Mouse (Mus musculus) T-helper 17 cell (primary cell): ENCODE measurements around the gene Gm29094.

Experiments used
- in situ Hi-C, 2 experiments: fragments of 300-600 bp; cut with MboI, MseI; formaldehyde crosslinking; loops; 1 replicate in 1 of 2; 2 replicates in 1 of 2; pipeline ENCODE4 v1.15.1; 2025; ENCODE audit warnings: high pct_unique_total_duplicates in 2 of 2

The Gm29094 gene

DNA sequence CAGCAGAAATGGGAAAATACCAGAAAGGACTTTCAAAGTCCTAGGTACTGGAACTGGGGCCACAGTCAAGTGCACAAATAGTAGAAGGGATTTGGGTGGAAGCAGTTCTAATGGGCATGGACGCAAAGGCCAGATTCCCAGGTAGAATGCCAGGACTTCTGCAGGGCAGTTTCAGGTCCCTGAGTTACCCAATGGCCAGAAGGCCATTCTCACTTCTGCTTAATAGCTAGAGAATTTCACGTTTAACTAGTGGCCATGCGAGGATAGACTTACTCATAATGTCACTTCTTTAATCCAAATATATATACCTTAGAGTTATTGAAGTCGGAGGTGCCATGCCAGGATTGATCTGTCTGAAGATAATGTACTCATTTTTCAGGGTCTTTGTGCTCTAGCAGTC, 38.0 kb downstream of the Gm29094 start:
- in situ Hi-C loops, result loop anchor here (5.0 kb wide), 1 partner anchor 545 kb away; no protein-coding TSS in a partner anchor

DNA sequence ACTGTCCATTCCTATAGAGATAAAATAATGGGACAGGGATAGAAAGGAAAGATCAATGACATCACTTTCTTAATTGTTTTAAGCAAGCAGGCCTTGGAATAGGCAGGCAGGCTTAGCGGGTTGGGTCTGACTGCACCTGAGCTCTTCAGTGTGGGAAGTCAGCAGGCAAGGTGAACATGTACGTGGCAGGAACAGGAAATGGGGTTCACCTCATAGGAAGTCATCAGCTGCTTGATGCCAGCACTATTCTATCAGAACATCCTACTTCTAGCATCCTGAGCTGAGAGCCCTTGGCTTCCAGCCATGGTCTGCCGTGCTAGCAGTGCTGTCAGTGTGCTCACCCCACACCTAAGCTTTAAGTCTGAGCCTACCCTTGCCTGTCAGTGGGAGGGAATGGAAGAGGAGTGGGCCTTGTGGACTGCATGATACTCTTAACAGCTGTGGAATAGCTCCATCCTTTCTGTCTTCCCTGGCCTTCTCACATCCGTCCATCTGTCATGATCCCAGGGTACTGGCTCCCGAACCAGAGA, 39.9 kb downstream of the Gm29094 start:
- in situ Hi-C loops, result loop anchor here (5.0 kb wide), 1 partner anchor 547 kb away; no protein-coding TSS in a partner anchor

DNA sequence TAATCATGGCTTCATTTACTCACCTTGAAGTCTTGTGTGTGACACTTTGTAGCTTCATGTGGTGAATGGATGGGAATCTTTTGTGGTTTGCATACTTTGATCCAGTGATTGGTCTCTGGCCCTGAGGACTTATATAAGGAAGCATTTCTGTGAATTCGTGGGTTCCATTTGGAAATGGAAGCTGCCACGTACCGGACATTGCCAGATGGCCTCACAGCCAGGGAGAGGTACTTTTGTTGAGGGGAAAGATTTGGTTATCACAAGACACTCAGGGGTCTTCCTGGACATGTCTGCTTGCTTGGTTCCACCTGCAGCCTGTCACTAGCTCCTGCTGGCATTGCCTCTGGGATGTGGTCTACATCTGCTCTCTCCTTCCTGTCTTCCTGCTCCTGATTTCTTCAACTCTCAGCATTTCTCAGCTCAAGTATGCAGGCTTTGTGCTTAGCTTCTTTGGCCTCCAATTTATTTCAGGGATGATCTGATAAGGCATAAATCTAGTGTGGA, 41.4 kb downstream of the Gm29094 start:
- in situ Hi-C loops, result loop anchor here (5.0 kb wide), 1 partner anchor 258 kb away; no protein-coding TSS in a partner anchor

DNA sequence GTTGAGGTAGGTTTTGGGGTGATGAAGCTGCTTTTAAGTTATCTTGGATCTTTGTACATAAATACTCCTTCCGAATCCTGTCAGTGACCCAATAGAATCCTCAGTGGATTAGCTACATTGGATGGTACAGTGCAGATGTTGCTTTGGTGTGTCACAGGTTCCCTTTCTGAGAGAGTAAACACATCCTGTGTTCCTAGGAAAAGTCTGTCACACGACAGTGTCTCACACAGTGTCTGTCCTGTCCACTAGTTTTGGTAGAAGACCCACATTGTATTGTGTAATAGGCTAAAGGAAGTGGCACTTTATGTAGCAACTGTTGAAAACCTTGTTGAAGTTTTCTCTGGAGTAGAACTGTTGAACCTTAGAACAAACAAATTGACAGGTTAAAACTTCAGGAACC, 54.2 kb downstream of the Gm29094 start:
- in situ Hi-C loops, result no loop called here

DNA sequence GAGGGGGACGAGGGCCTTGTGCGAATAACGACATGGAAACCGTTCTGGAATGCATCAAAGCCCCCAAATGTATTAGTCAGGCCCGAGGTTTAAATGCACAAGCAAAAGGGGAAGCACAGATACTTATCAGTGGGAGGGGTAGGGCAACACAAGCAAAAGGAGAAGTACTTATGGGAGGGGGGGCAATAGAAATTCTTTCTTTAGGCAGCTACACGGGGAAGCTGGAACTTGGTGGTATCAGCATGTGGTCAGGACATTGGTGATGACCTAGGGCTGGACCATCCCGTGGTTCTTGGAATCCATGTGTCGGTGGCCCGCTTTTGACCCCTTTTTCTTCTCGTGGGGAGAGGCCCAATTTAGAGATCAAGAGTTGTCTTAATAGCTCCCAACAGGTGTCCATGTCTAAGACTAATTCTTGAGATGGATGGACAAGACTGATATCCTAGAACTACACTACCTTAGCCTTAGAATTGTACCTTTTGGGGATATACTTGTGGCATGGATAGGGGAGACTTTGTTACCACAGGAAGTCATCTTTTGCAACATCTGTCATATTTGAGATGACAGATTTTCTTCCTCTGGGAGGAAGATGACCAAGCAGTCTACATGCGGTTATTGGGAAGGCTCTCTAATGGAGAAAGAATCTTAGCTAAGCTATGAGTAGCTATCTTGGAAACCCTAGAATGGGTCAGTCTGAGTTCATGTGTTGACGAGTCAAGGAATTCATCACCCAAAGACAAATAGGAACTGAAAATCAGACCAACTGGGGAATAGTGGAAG, 57.6 kb downstream of the Gm29094 start:
- in situ Hi-C loops, result no loop called here

DNA sequence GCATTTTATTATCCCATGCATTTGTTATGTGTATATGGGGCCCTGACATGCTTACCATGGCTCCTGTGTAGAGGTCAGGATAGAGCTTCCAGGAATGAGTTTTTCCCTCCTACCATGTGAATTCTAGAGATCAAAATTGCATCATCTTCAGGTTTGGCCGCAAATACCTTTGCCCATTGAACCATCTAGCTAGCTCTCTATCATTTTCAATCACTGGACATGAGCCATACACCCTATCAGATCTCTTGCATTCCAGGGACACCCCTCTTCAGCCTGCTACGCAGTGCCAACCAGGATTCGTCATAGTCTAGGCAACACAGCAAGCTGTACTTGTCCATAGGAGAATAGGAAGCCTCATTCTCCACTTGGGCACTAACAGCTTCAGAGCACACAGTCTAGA, 64.8 kb downstream of the Gm29094 start:
- in situ Hi-C loops, result no loop called here

DNA sequence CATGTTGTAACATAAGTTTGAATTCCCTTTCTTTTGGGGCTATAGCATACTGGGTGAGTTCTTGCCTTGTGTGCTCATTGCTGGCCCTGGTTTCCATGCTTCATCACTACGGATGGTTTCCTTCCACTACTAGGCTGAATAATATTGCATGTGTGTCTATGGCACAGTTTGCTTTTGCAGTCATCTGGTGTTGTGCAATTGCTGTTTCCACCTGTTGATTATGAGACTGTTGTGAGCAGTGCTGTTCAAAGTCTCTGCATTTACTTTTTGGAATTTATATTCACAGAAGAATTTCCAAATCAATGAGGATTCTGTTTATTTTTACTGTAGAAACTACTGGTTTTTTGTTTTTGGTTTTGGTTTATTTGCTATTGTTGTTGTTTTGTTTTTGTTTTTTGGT, 65.4 kb downstream of the Gm29094 start:
- in situ Hi-C loops, result no loop called here
